ENCODE assay signal across 23 mouse cellular contexts in genomic region chr5:43372385-43372784, GRCm38 (mm10).
DNase-seq lines count a peak whose midpoint lies in the region; ATAC-seq and TF ChIP-seq lines count a peak whose summit lies in the region.
"Had no signal": no experiment of that assay in that cellular context is flagged by ENCODE, and none has a peak within 500 bp of the region (broad histone marks: within the 10 kb centered on the region; RNA-seq: fewer than 3 reads in every experiment).

No protein-coding gene starts in this region.

- H3K27ac ChIP-seq in forebrain, postnatal 0 days (ENCODE audit: low read depth, low read length): no peak overlapping the region
- no peak overlapping the region for H3K27ac ChIP-seq in forebrain, embryonic 13.5 days

- no peak for DNase-seq in forebrain, postnatal 0 days
- no peak for DNase-seq in frontal cortex, postnatal 10 days (ENCODE audit: low spot score in 2 of 2)
- DNase-seq in brain, adult 2 months (ENCODE audit: low read depth, low spot score): peak; percentile 45
- no peak for DNase-seq in adipocyte (ENCODE audit: low spot score)
- DNase-seq: adrenal gland, adult 2 months; adrenal gland, adult 8-10 months; adrenal gland, postnatal 10 days; adrenal gland, postnatal 14 days; adrenal gland, postnatal 25 days; adrenal gland, postnatal 36 days; B cell, adult 2 months; cerebellum, adult 11 months; cerebellum, adult 11-12 months; cerebellum, adult 18-20 months; cerebellum, adult 2 months; cerebellum, adult 8-10 months had no signal

- no peak overlapping the region for H3K4me2 ChIP-seq in forebrain, postnatal 0 days (ENCODE audit: low read depth)
- H3K4me2 ChIP-seq in forebrain, embryonic 13.5 days: no peak overlapping the region

- H3K27me3 ChIP-seq in forebrain, postnatal 0 days (ENCODE audit: insufficient read depth, low read length): no peaks in the 10 kb centered on the region
- H3K27me3 ChIP-seq in forebrain, embryonic 13.5 days: no peaks in the 10 kb centered on the region
- H3K27me3 ChIP-seq: CH12.LX, Patski had no signal

- TF ChIP-seq CTCF in forebrain, postnatal 0 days (IDR thresholded peaks at IDR 0.05; ENCODE audit: low read depth): no peak

- no peak overlapping the region for H3K4me3 ChIP-seq in forebrain, postnatal 0 days (ENCODE audit: low read depth, low read length)
- H3K4me3 ChIP-seq in forebrain, embryonic 13.5 days: no peak overlapping the region

- H3K4me1 ChIP-seq in forebrain, postnatal 0 days (ENCODE audit: insufficient read depth): no peaks in the 10 kb centered on the region
- no peaks in the 10 kb centered on the region for H3K4me1 ChIP-seq in forebrain, embryonic 13.5 days

- peak; percentile 48; the same call in 1 of the 2 replicates for ATAC-seq in forebrain, postnatal 0 days
- ATAC-seq in forebrain, embryonic 13.5 days: no peak
- peak; percentile 95 for ATAC-seq in frontal cortex, adult (ENCODE audit: low TSS enrichment)
- ATAC-seq: activated CD4-positive, CD25-positive, alpha-beta regulatory T cell, adult 4 months; CD4-positive, CD25-positive, alpha-beta regulatory T cell, adult 4 months; Patski had no signal

- H3K36me3 ChIP-seq in forebrain, postnatal 0 days (ENCODE audit: insufficient read depth): no peaks in the 10 kb centered on the region
- no peaks in the 10 kb centered on the region for H3K36me3 ChIP-seq in forebrain, embryonic 13.5 days (ENCODE audit: poor library complexity, severe bottlenecking)
- H3K36me3 ChIP-seq: G1E had no signal

- no peak overlapping the region for H3K9ac ChIP-seq in forebrain, postnatal 0 days
- H3K9ac ChIP-seq in forebrain, embryonic 13.5 days: no peak overlapping the region

- no peaks in the 10 kb centered on the region for H3K9me3 ChIP-seq in forebrain, postnatal 0 days (ENCODE audit: low read length)
- H3K9me3 ChIP-seq in forebrain, embryonic 13.5 days (replicated peaks): no peaks in the 10 kb centered on the region
- H3K9me3 ChIP-seq: G1E had no signal

- 74% methylated on average over 1 of the region's 1 CpGs for WGBS in forebrain, postnatal 0 days
- 88% methylated on average over 1 of the region's 1 CpGs for WGBS in forebrain, embryonic 13.5 days
